ENCODE assay signal across 9 mouse cellular contexts in the genomic region with DNA sequence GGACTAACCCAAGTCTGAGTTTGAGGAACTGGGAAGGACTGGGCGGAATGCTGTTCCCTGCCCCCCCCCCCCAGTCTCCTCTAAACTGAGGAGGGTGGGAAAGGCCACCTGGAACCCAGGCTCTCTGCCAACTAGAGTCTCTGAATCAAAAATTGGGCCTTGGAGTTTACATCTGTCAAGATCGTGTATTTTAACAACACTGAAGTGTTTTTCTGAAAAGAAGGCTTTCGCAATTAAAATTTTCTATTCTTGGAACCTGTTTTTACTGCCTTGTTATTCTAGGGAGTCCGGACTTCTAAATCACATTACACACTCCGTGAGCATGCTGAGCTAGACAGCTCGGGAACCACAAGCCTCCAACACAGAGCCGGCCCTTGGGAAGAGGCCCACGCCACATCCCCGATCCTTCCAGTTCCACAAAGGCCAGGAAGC. TPM values are rescaled to one million over a fixed set of nuclear protein-coding genes. Genes with fewer than 3 reads are reported as not detected.
DNase-seq lines count a peak whose midpoint lies in the region; ATAC-seq and TF ChIP-seq lines count a peak whose summit lies in the region.
"Had no signal": no experiment of that assay in that cellular context is flagged by ENCODE, and none has a peak within 500 bp of the region (broad histone marks: within the 10 kb centered on the region; RNA-seq: fewer than 3 reads in every experiment).

No protein-coding gene starts in this region.

- peak overlapping the region; percentile 59 for H3K27ac ChIP-seq in midbrain, postnatal 0 days (ENCODE audit: low read depth, low read length)

- no peak overlapping the region for H3K9ac ChIP-seq in midbrain, postnatal 0 days (replicated peaks; ENCODE audit: low read length, poor library complexity, severe bottlenecking)

- peaks cover 19% of the 10 kb centered on the region for H3K4me1 ChIP-seq in lung, adult 2 months (ENCODE audit: control insufficient read depth, insufficient read depth, low read length)
- peaks cover 14% of the 10 kb centered on the region for H3K4me1 ChIP-seq in midbrain, postnatal 0 days (ENCODE audit: insufficient read depth, low read length)

- ATAC-seq in midbrain, postnatal 0 days (ENCODE audit: low FRiP score) = no peak
- ATAC-seq in activated CD4-positive, CD25-positive, alpha-beta regulatory T cell, adult 4 months = no peak

- no peak overlapping the region for H3K4me2 ChIP-seq in midbrain, postnatal 0 days (ENCODE audit: low read depth, low read length, poor library complexity, severe bottlenecking)

- TF ChIP-seq CTCF in lung, adult 2 months (IDR thresholded peaks at IDR 0.05; ENCODE audit: insufficient read depth, low read length) = no peak
- no peak for TF ChIP-seq CTCF in midbrain, postnatal 0 days (IDR thresholded peaks at IDR 0.05)

- TF ChIP-seq POLR2A in lung, adult 2 months (IDR thresholded peaks at IDR 0.05; ENCODE audit: borderline replicate concordance, extremely low read depth, low read depth, low read length) = no peak

- H3K9me3 ChIP-seq in midbrain, postnatal 0 days (ENCODE audit: low read length) = no peaks in the 10 kb centered on the region

- no peaks in the 10 kb centered on the region for H3K36me3 ChIP-seq in midbrain, postnatal 0 days (ENCODE audit: insufficient read depth, low read length)

- 35% methylated on average over 9 of the region's 9 CpGs for WGBS in lung, adult 2 months
- WGBS in midbrain, postnatal 0 days = 27% methylated on average over 9 of the region's 9 CpGs

- DNase-seq in cerebellum, postnatal 25 days = peak; percentile 61 to 73
- no peak for DNase-seq in cerebellum, adult 11-12 months
- peak; percentile 57 to 71 for DNase-seq in lung, adult 18-20 months
- DNase-seq in lung, adult 2 months = no peak
- peak; percentile 29 for DNase-seq in kidney, adult 9 months
- peak; percentile 33 for DNase-seq in midbrain, postnatal 0 days (ENCODE audit: low spot score)
- no peak for DNase-seq in liver

- H3K4me3 ChIP-seq in lung, adult 2 months (replicated peaks; ENCODE audit: extremely low read depth, low read depth, low read length) = no peak overlapping the region
- no peak overlapping the region for H3K4me3 ChIP-seq in midbrain, postnatal 0 days (ENCODE audit: low read depth, low read length)

- H3K27me3 ChIP-seq in midbrain, postnatal 0 days (ENCODE audit: insufficient read depth, low read length) = no peaks in the 10 kb centered on the region
- H3K27me3 ChIP-seq: CH12.LX had no signal

RNA-seq across cellular contexts. Expression of a gene that starts 36.9 kb away (rescaled TPM):
- polyA plus RNA-seq in lung, adult 2 months (2012; rRNA removed) = 37.1 and 43.5 TPM in 2 replicates
- 43.9 and 52.7 TPM in 2 replicates for total RNA-seq in midbrain, postnatal 0 days (2014; rRNA removed)
- polyA plus RNA-seq in midbrain, postnatal 0 days (2015; fragmentation: Nextera tagmentation; extraction: Ambion mirVana) = 20.5 and 23.5 TPM in 2 replicates
- polyA plus RNA-seq in activated CD4-positive, CD25-positive, alpha-beta regulatory T cell, adult 4 months (2017; shearing (Covaris generic)) = 100 to 1,000 TPM in 1 of 2 experiments, 10 to 100 TPM in 1; 89.4 to 115 TPM

Comparison
In these comparisons a context has a peak if more than half of its experiments do, and no peak if none do; other contexts are left out.
1. DNase-seq: peak in cerebellum, postnatal 25 days (2 of 2), lung, adult 18-20 months (2 of 2), kidney, adult 9 months (single experiment) and midbrain, postnatal 0 days (single experiment); none in cerebellum, adult 11-12 months (single experiment), lung, adult 2 months (single experiment) and liver (single experiment).